Mouse (Mus musculus) thymus, adult 2 months (tissue): ENCODE measurements around the gene Slc39a10. TPM values are rescaled to one million over a fixed set of nuclear protein-coding genes. Genes with fewer than 3 reads are reported as not detected.

ENCODE experiments used
- DNase-seq: peaks from one replicate; pipeline ENCODE4 v3.0.0; 2021
- H3K27ac ChIP-seq: fragments of 200-500 bp; 2 replicates; pipeline ENCODE4 v1.5.1; 2012; ENCODE audit warnings: low read length, control low read depth; ENCODE audit not compliant: control insufficient read depth, insufficient read depth
- H3K27me3 ChIP-seq: fragments of 200-500 bp; 2 replicates; pipeline ENCODE4 v1.6.1; 2012; ENCODE audit warnings: mild to moderate bottlenecking, low read length, moderate library complexity, mixed read lengths; ENCODE audit not compliant: control insufficient read depth, insufficient read depth
- H3K36me3 ChIP-seq: fragments of 200-500 bp; 2 replicates; pipeline ENCODE4 v1.6.1; 2012; ENCODE audit warnings: mild to moderate bottlenecking, low read length, moderate library complexity; ENCODE audit not compliant: control insufficient read depth, insufficient read depth
- H3K4me1 ChIP-seq: fragments of 200-500 bp; replicated peaks from 2 replicates; pipeline ENCODE4 v1.6.1; 2012; ENCODE audit warnings: low read length; ENCODE audit not compliant: control insufficient read depth, insufficient read depth
- H3K4me3 ChIP-seq: fragments of 200-500 bp; 2 replicates; pipeline ENCODE4 v1.5.1; 2012; ENCODE audit warnings: mild to moderate bottlenecking, low read length, control low read depth, moderate library complexity; ENCODE audit not compliant: control insufficient read depth, insufficient read depth
- CTCF ChIP-seq: fragments of 200-500 bp; IDR thresholded peaks from 2 replicates; pipeline ENCODE4 v1.5.1; 2012; ENCODE audit warnings: mild to moderate bottlenecking, control low read depth, low read length, moderate library complexity, borderline replicate concordance; ENCODE audit not compliant: control insufficient read depth, poor library complexity, insufficient read depth; ENCODE audit errors: extremely low read depth
- POLR2A ChIP-seq: fragments of 200-500 bp; IDR thresholded peaks from 2 replicates; pipeline ENCODE4 v1.6.1; 2012; ENCODE audit warnings: mild to moderate bottlenecking, low read length, control low read depth, moderate library complexity; ENCODE audit not compliant: control insufficient read depth, poor library complexity, insufficient read depth; ENCODE audit errors: extremely low read depth
- WGBS: fragments of 180-500 bp; shearing (Covaris S2); methylation state at CpG from one replicate; pipeline ENCODE4 v1.1.7; 2018; 5-methylcytosine and 5-hydroxymethylcytosine counted together
- polyA plus RNA-seq: library from polyadenylated mRNA; depleted of rRNA; stranded (reverse); fragments of >200 nt; gene quantifications from 2 replicates; pipeline ENCODE4 v1.2.3, GENCODE M21; 2012; rRNA removed

Slc39a10 gene
- polyA plus RNA-seq: 9.1 and 10.1 TPM in 2 replicates

- WGBS: 95% methylated on average over 3 of the region's 3 CpGs
- Histone ChIP-seq H3K36me3 (no peaks in the 10 kb centered on the region), H3K4me1 (peaks cover 9% of the 10 kb centered on the region), H3K4me3 (no peak within 1 kb of the TSS), H3K27ac (no peak within 1 kb of the TSS), H3K27me3 (no peaks in the 10 kb centered on the region)
- TF ChIP-seq POLR2A (no peak), CTCF (no peak)
- no peak for DNase-seq
These were observed at the start of gene Slc39a10 for GRCm38 (mm10) chr1:46892752-46893151. Gene Slc39a10 (minus strand): TSS chr1:46892852.

DNA sequence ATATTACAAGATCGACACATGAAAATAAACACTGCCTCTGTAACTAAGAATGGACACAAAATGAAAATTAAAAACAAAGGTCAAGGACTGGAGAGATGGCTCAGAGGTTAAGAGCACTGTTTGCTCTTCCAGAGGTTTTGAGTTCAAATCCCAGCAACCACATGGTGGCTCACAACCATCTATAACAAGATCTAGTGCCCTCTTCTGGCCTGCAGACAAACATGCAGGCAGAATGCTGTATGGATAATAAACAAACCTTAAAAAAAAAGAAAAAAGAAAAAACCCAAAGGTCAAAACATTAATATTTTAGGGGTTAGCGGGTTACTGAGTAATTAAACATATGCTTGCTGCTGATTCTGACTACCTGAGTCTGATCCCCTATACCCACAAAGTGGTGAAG lies 46.6 kb upstream of the Slc39a10 start:
- H3K4me1 ChIP-seq: no peaks in the 10 kb centered on the region
- DNase-seq: no peak
- no peak overlapping the region for H3K27ac ChIP-seq
- TF ChIP-seq CTCF: no peak
- TF ChIP-seq POLR2A: no peak
- H3K27me3 ChIP-seq: no peaks in the 10 kb centered on the region
- no peak overlapping the region for H3K4me3 ChIP-seq
- no peaks in the 10 kb centered on the region for H3K36me3 ChIP-seq
- 98% methylated on average over 2 of the region's 2 CpGs for WGBS

GRCm38 (mm10) chr1:46937641-46938040 lies 45.0 kb upstream of the Slc39a10 start:
- no peaks in the 10 kb centered on the region for H3K27me3 ChIP-seq
- 96% methylated on average over 2 of the region's 2 CpGs for WGBS
- no peak overlapping the region for H3K27ac ChIP-seq
- no peak for DNase-seq
- no peaks in the 10 kb centered on the region for H3K36me3 ChIP-seq
- no peak overlapping the region for H3K4me3 ChIP-seq
- no peaks in the 10 kb centered on the region for H3K4me1 ChIP-seq
- TF ChIP-seq POLR2A (no peak), CTCF (no peak)

DNA sequence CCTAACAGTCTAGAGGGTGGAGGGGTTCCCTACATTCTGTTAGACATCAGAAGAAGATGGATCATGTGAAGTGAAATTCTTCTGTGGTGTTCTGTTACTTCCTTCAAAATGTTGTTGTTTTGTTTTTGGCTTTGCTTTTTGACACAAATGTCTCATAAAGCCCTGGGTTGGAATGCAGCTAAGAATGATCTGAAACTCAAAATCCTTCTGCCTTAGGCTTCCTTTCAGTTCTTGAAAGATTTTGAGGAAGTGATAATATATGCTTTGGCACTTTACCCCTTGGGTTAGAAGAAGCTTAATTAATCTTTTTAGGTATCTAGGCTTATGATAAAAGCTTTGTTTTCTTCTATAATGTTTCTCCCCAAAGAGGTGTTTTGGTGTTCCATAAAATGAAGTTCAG lies 34.5 kb upstream of the Slc39a10 start:
- H3K27ac ChIP-seq: no peak overlapping the region
- no peaks in the 10 kb centered on the region for H3K4me1 ChIP-seq
- TF ChIP-seq CTCF (no peak), POLR2A (no peak)
- H3K36me3 ChIP-seq: no peaks in the 10 kb centered on the region
- no peak for DNase-seq
- H3K4me3 ChIP-seq: no peak overlapping the region
- H3K27me3 ChIP-seq: no peaks in the 10 kb centered on the region

GRCm38 (mm10) chr1:46926239-46926638 lies 33.6 kb upstream of the Slc39a10 start:
- no peak for DNase-seq
- WGBS: 95% methylated on average over 3 of the region's 3 CpGs

GRCm38 (mm10) chr1:46924992-46925391 lies 32.3 kb upstream of the Slc39a10 start:
- no peak for DNase-seq
- Histone ChIP-seq H3K36me3 (no peaks in the 10 kb centered on the region), H3K4me1 (no peaks in the 10 kb centered on the region), H3K4me3 (no peak overlapping the region), H3K27ac (no peak overlapping the region), H3K27me3 (no peaks in the 10 kb centered on the region)
- TF ChIP-seq CTCF: no peak
- TF ChIP-seq POLR2A: no peak

More at GRCm38 (mm10) chr1:46926239-46926638, 33.6 kb upstream of the Slc39a10 start:
- H3K4me1 ChIP-seq: no peaks in the 10 kb centered on the region
- H3K27ac ChIP-seq: no peak overlapping the region
- no peaks in the 10 kb centered on the region for H3K27me3 ChIP-seq
- TF ChIP-seq POLR2A (no peak), CTCF (no peak)
- no peaks in the 10 kb centered on the region for H3K36me3 ChIP-seq
- no peak overlapping the region for H3K4me3 ChIP-seq

DNA sequence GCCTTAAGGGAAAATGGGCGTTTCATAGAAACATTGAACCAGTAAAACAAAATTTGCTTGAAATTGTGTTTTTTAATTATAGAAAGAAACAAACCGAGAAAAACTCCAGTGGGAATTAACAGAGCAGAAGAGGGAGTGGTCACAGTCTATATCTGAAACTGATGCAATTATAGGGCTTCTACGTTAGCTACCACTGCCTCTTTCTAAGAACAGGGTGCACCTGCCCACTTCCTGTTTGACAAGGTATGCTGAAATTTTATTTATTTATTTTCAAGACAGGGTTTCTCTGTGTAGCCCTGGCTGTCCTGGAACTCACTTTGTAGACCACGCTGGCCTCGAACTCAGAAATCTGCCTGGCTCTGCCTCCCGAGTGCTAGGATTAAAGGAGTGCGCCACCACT lies 30.3 kb upstream of the Slc39a10 start:
- DNase-seq: no peak
- WGBS: 89% methylated on average over 7 of the region's 7 CpGs
- H3K27me3 ChIP-seq: no peaks in the 10 kb centered on the region
- H3K27ac ChIP-seq: no peak overlapping the region
- no peaks in the 10 kb centered on the region for H3K4me1 ChIP-seq
- no peaks in the 10 kb centered on the region for H3K36me3 ChIP-seq
- H3K4me3 ChIP-seq: no peak overlapping the region
- TF ChIP-seq POLR2A (no peak), CTCF (no peak)
